Mouse (Mus musculus): ENCODE results near the gene Tysnd1. TPM values are rescaled to one million over a fixed set of nuclear protein-coding genes. Genes with fewer than 3 reads are reported as not detected.

Tysnd1 gene
- 10 to 100 TPM; 30.1 to 30.8 TPM for total RNA-seq (2023)

GRCm38 (mm10) chr10:61694870-61695670, at the start of gene Tysnd1:
TSS of gene Tysnd1 (plus strand) at chr10:61695514.

GRCm38 (mm10) chr10:61647790-61648736, 47.3 kb upstream of the Tysnd1 start, which contains the start of gene Ppa1:
TSS of gene Ppa1 (plus strand) at chr10:61648552.

GRCm38 (mm10) chr10:61680015-61680913, 15.1 kb upstream of the Tysnd1 start, which contains the start of gene Sar1a:
TSS of gene Sar1a (plus strand) at chr10:61680299.

GRCm38 (mm10) chr10:61714771-61715461, 19.6 kb downstream of the Tysnd1 start, which contains the start of gene Aifm2:
TSS of gene Aifm2 (plus strand) at chr10:61715263.

Other genes with a start within 250 kb of the Tysnd1 start
- gene Eif4ebp2, start 242.9 kb upstream of the Tysnd1 start, total RNA-seq (2023) = 100 to 1,000 TPM; 202 to 206 TPM
- 1 to 10 TPM; 8.4 to 9.2 TPM for gene Lrrc20, start 219.7 kb upstream of the Tysnd1 start, total RNA-seq (2023)
- gene Npffr1, start 100.0 kb upstream of the Tysnd1 start, total RNA-seq (2023) = not detected
- gene Ppa1, start 47.0 kb upstream of the Tysnd1 start, total RNA-seq (2023) = 10 to 100 TPM; 29.6 to 35.3 TPM
- 100 to 1,000 TPM; 176 to 182 TPM for gene Sar1a, start 15.2 kb upstream of the Tysnd1 start, total RNA-seq (2023)
- 1 to 10 TPM; 2.3 to 4.7 TPM for gene Aifm2, start 19.7 kb downstream of the Tysnd1 start, total RNA-seq (2023)
- gene H2afy2, start 88.6 kb downstream of the Tysnd1 start, total RNA-seq (2023) = not detected

All from T-cell, adult 66 days (primary cell).